Mouse (Mus musculus): Measurements from ENCODE around the gene Satb1.

GRCm38 (mm10) chr17:51879736-51880135, 46.6 kb upstream of the Satb1 start:
- no peak for TF ChIP-seq CTCF (IDR thresholded peaks at IDR 0.05; ENCODE audit: borderline replicate concordance, extremely low read depth, insufficient read depth, insufficient read length)
- TF ChIP-seq POLR2A (IDR thresholded peaks at IDR 0.05; ENCODE audit: borderline replicate concordance, extremely low read depth, insufficient read depth, insufficient read length, poor library complexity, severe bottlenecking): no peak

Data from brain, embryonic 14.5 days (tissue).